Mouse (Mus musculus) embryonic facial prominence, embryonic 11.5 days (tissue): ENCODE data around the gene Gm29609. TPM values are rescaled to one million over a fixed set of nuclear protein-coding genes. Genes with fewer than 3 reads are reported as not detected.

Source experiments
- ATAC-seq: fragments of 200-750 bp; cut with Nextera tagmentation; replicated peaks from 2 replicates; pipeline ENCODE4 v1.8.0; 2017; ENCODE audit warnings: low read depth; ENCODE audit not compliant: insufficient number of reproducible peaks, low FRiP score, low TSS enrichment
- DNase-seq: peaks from one replicate; pipeline ENCODE4 v3.0.0-alpha.2; 2015; ENCODE audit warnings: low spot score
- H3K27ac ChIP-seq: fragments of 300-500 bp; sonication (generic); replicated peaks from 2 replicates; pipeline ENCODE4 v1.5.1; 2014; ENCODE audit warnings: mild to moderate bottlenecking, low read depth, low read length, control low read depth
- H3K27me3 ChIP-seq: fragments of 300-500 bp; sonication (generic); 2 replicates; pipeline ENCODE4 v1.6.1; 2014; ENCODE audit warnings: mild to moderate bottlenecking, low read length, moderate library complexity, mixed read lengths; ENCODE audit not compliant: control insufficient read depth, insufficient read depth
- H3K36me3 ChIP-seq: fragments of 300-500 bp; sonication (generic); replicated peaks from 2 replicates; pipeline ENCODE4 v1.6.1; 2014; ENCODE audit warnings: low read depth, mild to moderate bottlenecking, low read length, moderate library complexity, mixed read lengths; ENCODE audit not compliant: control insufficient read depth, insufficient read depth
- H3K4me1 ChIP-seq: fragments of 300-500 bp; sonication (generic); 2 replicates; pipeline ENCODE4 v1.6.1; 2014; ENCODE audit warnings: low read length, mixed read lengths; ENCODE audit not compliant: control insufficient read depth, insufficient read depth
- H3K4me2 ChIP-seq: fragments of 300-500 bp; sonication (generic); 2 replicates; pipeline ENCODE4 v1.6.1; 2014; ENCODE audit warnings: low read depth, mild to moderate bottlenecking, control low read depth, low read length, moderate library complexity
- H3K4me3 ChIP-seq: fragments of 300-500 bp; sonication (generic); 2 replicates; pipeline ENCODE4 v1.5.1; 2014; ENCODE audit warnings: low read depth, low read length, control low read depth
- H3K9ac ChIP-seq: fragments of 300-500 bp; sonication (generic); replicated peaks from 2 replicates; pipeline ENCODE4 v1.6.1; 2014; ENCODE audit warnings: mild to moderate bottlenecking, control low read depth, low read length
- H3K9me3 ChIP-seq: fragments of 300-500 bp; sonication (generic); replicated peaks from 2 replicates; pipeline ENCODE4 v1.6.1; 2016; ENCODE audit warnings: mild to moderate bottlenecking, low read length, inconsistent platforms, mixed read lengths; ENCODE audit not compliant: control insufficient read depth
- WGBS: fragments of 180-500 bp; shearing (Covaris S2); extraction: QIAGEN DNeasy Blood & Tissue Kit; methylation state at CpG from one replicate; pipeline ENCODE4 v1.1.7; 2014; 5-methylcytosine and 5-hydroxymethylcytosine counted together
- polyA plus RNA-seq: library from polyadenylated mRNA; unstranded; fragments of >200 nt; fragmentation: Nextera tagmentation; extraction: Ambion mirVana; gene quantifications from 2 replicates; pipeline ENCODE4 v1.2.1, GENCODE M21; 2014

The Gm29609 gene
- polyA plus RNA-seq = 1.2 and 1.3 TPM in 2 replicates

GRCm38 (mm10) chr5:31179766-31180630 lies at the start of gene Gm29609, which contains the start of gene Gtf3c2:
Gene Gm29609 (minus strand): TSS chr5:31179911.
Gene Gtf3c2 (minus strand): TSS chr5:31180144.
- Histone ChIP-seq H3K4me1 (no peaks in the 10 kb centered on the region), H3K4me2 (peak within 1 kb of the TSS; percentile 77), H3K4me3 (peak within 1 kb of the TSS; percentile 75), H3K9ac (peak within 1 kb of the TSS; percentile 73), H3K27me3 (no peaks in the 10 kb centered on the region), H3K9me3 (no peaks in the 10 kb centered on the region), H3K36me3 (no peaks in the 10 kb centered on the region), H3K27ac (peak within 1 kb of the TSS; percentile 90)
- DNase-seq (peak; percentile 98), ATAC-seq (peak; percentile 95)
- under 1% methylated on average over 59 of the region's 59 CpGs for WGBS

GRCm38 (mm10) chr5:31226641-31227040 lies 46.9 kb upstream of the Gm29609 start:
- no peaks in the 10 kb centered on the region for H3K36me3 ChIP-seq
- H3K4me2 ChIP-seq = no peak overlapping the region
- no peak overlapping the region for H3K4me3 ChIP-seq
- H3K9ac ChIP-seq = no peak overlapping the region
- H3K4me1 ChIP-seq = no peaks in the 10 kb centered on the region
- 65% methylated on average over 1 of the region's 1 CpGs for WGBS
- DNase-seq (no peak), ATAC-seq (no peak)
- no peaks in the 10 kb centered on the region for H3K27me3 ChIP-seq
- H3K27ac ChIP-seq = no peak overlapping the region
- no peaks in the 10 kb centered on the region for H3K9me3 ChIP-seq

GRCm38 (mm10) chr5:31222696-31223095 lies 43.0 kb upstream of the Gm29609 start:
- Histone ChIP-seq H3K4me2 (no peak overlapping the region), H3K27me3 (no peaks in the 10 kb centered on the region), H3K27ac (no peak overlapping the region), H3K9ac (no peak overlapping the region), H3K36me3 (no peaks in the 10 kb centered on the region), H3K9me3 (no peaks in the 10 kb centered on the region), H3K4me1 (no peaks in the 10 kb centered on the region), H3K4me3 (no peak overlapping the region)
- WGBS = 91% methylated on average over 9 of the region's 9 CpGs
- ATAC-seq (no peak), DNase-seq (no peak)

- Histone ChIP-seq H3K4me1 (no peaks in the 10 kb centered on the region), H3K9ac (peak overlapping the region; percentile 90), H3K9me3 (no peaks in the 10 kb centered on the region), H3K4me3 (peak overlapping the region; percentile 81), H3K27ac (peak overlapping the region; percentile 91), H3K27me3 (no peaks in the 10 kb centered on the region), H3K4me2 (peak overlapping the region; percentile 68), H3K36me3 (no peaks in the 10 kb centered on the region)
- WGBS = 10% methylated on average over 11 of the region's 11 CpGs
- ATAC-seq (no peak), DNase-seq (peak; percentile 77)
Observed at GRCm38 (mm10) chr5:31221304-31221945, 41.7 kb upstream of the Gm29609 start.

- no peaks in the 10 kb centered on the region for H3K4me1 ChIP-seq
- H3K9me3 ChIP-seq = no peaks in the 10 kb centered on the region
- peak; percentile 97 for DNase-seq
- WGBS = under 1% methylated on average over 63 of the region's 70 CpGs
- H3K4me3 ChIP-seq = peak within 1 kb of the TSS; percentile 81
- H3K4me2 ChIP-seq = peak within 1 kb of the TSS; percentile 68
- peak; percentile 91 for ATAC-seq
- H3K36me3 ChIP-seq = no peaks in the 10 kb centered on the region
- H3K27me3 ChIP-seq = no peaks in the 10 kb centered on the region
- H3K9ac ChIP-seq = peak within 1 kb of the TSS; percentile 90
- H3K27ac ChIP-seq = peak within 1 kb of the TSS; percentile 91
Observed at GRCm38 (mm10) chr5:31220448-31221303, 41.0 kb upstream of the Gm29609 start, which contains the start of gene Ppm1g. Gene Ppm1g (minus strand): TSS chr5:31220687.

- under 1% methylated on average over 38 of the region's 40 CpGs for WGBS
- no peaks in the 10 kb centered on the region for H3K4me1 ChIP-seq
- H3K4me2 ChIP-seq = peak overlapping the region; percentile 68
- H3K27me3 ChIP-seq = no peaks in the 10 kb centered on the region
- peak overlapping the region; percentile 90 for H3K9ac ChIP-seq
- no peaks in the 10 kb centered on the region for H3K36me3 ChIP-seq
- H3K9me3 ChIP-seq = no peaks in the 10 kb centered on the region
- peak; percentile 55 for DNase-seq
- H3K4me3 ChIP-seq = peak overlapping the region; percentile 81
- H3K27ac ChIP-seq = peak overlapping the region; percentile 91
- ATAC-seq = peak; percentile 83
Observed at GRCm38 (mm10) chr5:31219911-31220447, 40.3 kb upstream of the Gm29609 start.

- Histone ChIP-seq H3K9me3 (no peaks in the 10 kb centered on the region), H3K27me3 (no peaks in the 10 kb centered on the region), H3K9ac (peak overlapping the region; percentile 90), H3K4me2 (peak overlapping the region; percentile 68), H3K27ac (no peak overlapping the region), H3K4me1 (no peaks in the 10 kb centered on the region), H3K36me3 (no peaks in the 10 kb centered on the region), H3K4me3 (peak overlapping the region; percentile 81)
- ATAC-seq (no peak), DNase-seq (no peak)
- WGBS = 2% methylated on average over 11 of the region's 11 CpGs
Observed at GRCm38 (mm10) chr5:31219474-31219873, 39.8 kb upstream of the Gm29609 start.
